Mouse (Mus musculus) v-Abl transformed pro-B cells (cell line): ENCODE data around the gene Ercc4.

Experiments
- in situ Hi-C, 2 experiments: fragments of 400-800 bp; cut with MboI; formaldehyde crosslinking; loops; one replicate each; pipeline ENCODE4 v1.15.1; 2025; ENCODE audit not compliant: unreplicated experiment in 2 of 2

Ercc4 gene

GRCm38 (mm10) chr16:13109156-13109989 lies at the start of gene Ercc4:
TSS of gene Ercc4 (plus strand) at chr16:13109684.
- in situ Hi-C loops: loop anchor here in 1 of 2 experiments (25.0 kb wide), 2 partner anchors 1397 to 1797 kb away; partner anchors contain the start of genes Snx29 and Tnfrsf17

DNA sequence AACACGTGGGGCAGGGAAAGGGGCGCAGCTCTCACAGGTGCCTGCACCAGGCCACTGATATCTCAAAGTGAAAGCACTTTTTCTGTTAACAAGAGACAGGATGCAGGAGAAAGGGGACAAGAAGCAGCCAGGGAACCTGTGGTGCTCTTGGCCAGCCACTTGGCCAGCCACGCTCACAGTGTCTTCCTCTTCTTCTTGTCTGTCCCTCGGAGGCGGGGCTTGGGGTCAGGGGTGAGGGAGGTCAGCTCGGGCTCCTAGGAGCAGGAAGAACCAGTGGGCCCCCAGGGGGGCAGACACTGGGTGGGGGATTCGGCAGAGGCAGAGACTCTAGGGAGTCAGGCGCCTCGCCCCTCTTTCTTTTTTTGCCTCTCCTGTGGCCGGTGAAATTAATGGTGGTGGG lies 48.4 kb upstream of the Ercc4 start:
- in situ Hi-C loops: no loop called here

- in situ Hi-C loops: no loop called here
These were observed 35.3 kb upstream of the Ercc4 start for GRCm38 (mm10) chr16:13074176-13074575.

- in situ Hi-C loops: no loop called here
These were observed 29.3 kb upstream of the Ercc4 start for GRCm38 (mm10) chr16:13080161-13080560.

- in situ Hi-C loops: no loop called here
These were observed 26.2 kb upstream of the Ercc4 start for GRCm38 (mm10) chr16:13083155-13083798.

- in situ Hi-C loops: loop anchor here in 1 of 2 experiments (25.0 kb wide), 2 partner anchors 1396 to 1796 kb away; partner anchors contain the start of genes Snx29 and Tnfrsf17
These were observed 1.1 kb upstream of the Ercc4 start for GRCm38 (mm10) chr16:13108356-13108755.

GRCm38 (mm10) chr16:13109990-13110595 lies 609 bp downstream of the Ercc4 start:
- in situ Hi-C loops: loop anchor here (10.0 to 25.0 kb wide), 10 partner anchors 335 to 1798 kb away; partner anchors contain the start of genes Pla2g10 (in 2 of the 2), Snx29 (in 1 of the 2) and Tnfrsf17 (in 1 of the 2)

- in situ Hi-C loops: loop anchor here (10.0 to 25.0 kb wide), 10 partner anchors 330 to 1803 kb away; partner anchors contain the start of genes Pla2g10 (in 2 of the 2), Snx29 (in 1 of the 2) and Tnfrsf17 (in 1 of the 2)
These were observed 5.3 kb downstream of the Ercc4 start for GRCm38 (mm10) chr16:13114821-13115220.

GRCm38 (mm10) chr16:13115466-13115865 lies 6.0 kb downstream of the Ercc4 start:
- in situ Hi-C loops: loop anchor here (10.0 to 25.0 kb wide), 10 partner anchors 329 to 1803 kb away; partner anchors contain the start of genes Pla2g10 (in 2 of the 2), Snx29 (in 1 of the 2) and Tnfrsf17 (in 1 of the 2)

DNA sequence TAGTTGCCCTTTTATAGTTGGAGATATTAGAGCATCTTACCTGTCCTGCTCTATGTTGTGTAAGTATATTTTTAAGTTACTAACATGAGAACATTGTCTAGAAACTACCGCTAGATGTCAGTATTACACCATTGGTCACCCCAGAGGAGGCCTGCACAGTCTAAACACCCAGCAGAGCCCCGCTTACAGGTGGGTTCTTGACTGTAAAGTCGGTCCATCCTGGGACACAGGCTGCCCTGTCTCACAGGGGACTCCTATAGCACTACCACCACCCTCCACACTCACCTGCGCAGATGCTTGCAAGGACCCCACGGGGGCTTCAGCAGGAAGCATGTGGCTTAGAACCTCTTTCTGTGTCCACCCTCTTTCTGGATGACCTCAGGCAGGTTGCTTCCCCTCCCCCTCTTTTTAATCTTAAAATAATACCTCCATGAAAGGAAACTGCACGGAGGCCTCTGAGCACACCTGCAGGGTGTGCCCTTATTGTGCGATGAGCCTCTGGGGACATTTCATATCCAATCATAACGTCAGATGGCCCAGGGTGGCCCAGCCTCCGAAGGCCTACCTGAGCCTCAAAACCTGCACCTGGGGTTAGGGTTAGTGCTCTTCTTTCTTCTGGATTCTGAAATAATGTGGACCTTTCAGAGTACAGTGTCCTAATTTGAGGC lies 7.9 kb downstream of the Ercc4 start:
- in situ Hi-C loops: loop anchor here (10.0 to 25.0 kb wide), 10 partner anchors 327 to 1805 kb away; partner anchors contain the start of genes Pla2g10 (in 2 of the 2), Snx29 (in 1 of the 2) and Tnfrsf17 (in 1 of the 2)

- in situ Hi-C loops: loop anchor here (10.0 to 25.0 kb wide), 10 partner anchors 327 to 1806 kb away; partner anchors contain the start of genes Pla2g10 (in 2 of the 2), Snx29 (in 1 of the 2) and Tnfrsf17 (in 1 of the 2)
These were observed 8.5 kb downstream of the Ercc4 start for GRCm38 (mm10) chr16:13117967-13118430.

GRCm38 (mm10) chr16:13118754-13119294 lies 9.3 kb downstream of the Ercc4 start:
- in situ Hi-C loops: loop anchor here (10.0 to 25.0 kb wide), 10 partner anchors 326 to 1807 kb away; partner anchors contain the start of genes Pla2g10 (in 2 of the 2), Snx29 (in 1 of the 2) and Tnfrsf17 (in 1 of the 2)

DNA sequence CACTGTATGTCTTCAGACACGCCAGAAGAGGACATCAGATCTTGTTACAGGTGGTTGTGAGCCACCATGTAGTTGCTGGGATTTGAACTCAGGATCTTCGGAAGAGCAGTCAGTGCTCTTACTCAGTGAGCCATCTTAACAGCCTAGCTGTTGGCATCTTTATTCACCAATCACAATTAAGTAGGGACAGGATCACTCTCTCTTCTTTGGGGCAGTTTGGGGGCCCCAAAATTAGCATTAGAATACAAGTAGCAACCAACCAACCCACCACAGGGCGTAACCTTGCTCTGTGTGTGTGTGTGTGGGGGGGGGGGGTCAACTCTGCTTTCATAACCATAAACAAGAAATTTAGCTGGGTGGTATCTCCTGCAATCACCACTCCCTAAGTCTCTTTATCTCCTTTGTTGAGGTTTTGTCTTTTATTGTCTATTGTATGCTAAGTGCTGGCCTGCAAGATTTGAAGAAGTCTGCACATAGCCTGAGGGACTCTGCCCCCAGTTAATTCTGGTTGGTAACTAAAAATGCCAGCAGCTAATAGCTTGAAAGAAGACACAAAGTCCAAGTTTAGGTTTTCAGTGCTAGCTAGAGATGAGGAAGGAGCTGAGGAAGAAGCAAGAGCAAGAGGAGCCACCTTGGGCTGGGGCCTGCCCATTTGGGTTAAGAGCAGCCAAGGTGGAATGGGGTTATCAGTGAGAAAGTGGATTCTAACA lies 10.3 kb downstream of the Ercc4 start:
- in situ Hi-C loops: loop anchor here (10.0 to 25.0 kb wide), 10 partner anchors 325 to 1807 kb away; partner anchors contain the start of genes Pla2g10 (in 2 of the 2), Snx29 (in 1 of the 2) and Tnfrsf17 (in 1 of the 2)

DNA sequence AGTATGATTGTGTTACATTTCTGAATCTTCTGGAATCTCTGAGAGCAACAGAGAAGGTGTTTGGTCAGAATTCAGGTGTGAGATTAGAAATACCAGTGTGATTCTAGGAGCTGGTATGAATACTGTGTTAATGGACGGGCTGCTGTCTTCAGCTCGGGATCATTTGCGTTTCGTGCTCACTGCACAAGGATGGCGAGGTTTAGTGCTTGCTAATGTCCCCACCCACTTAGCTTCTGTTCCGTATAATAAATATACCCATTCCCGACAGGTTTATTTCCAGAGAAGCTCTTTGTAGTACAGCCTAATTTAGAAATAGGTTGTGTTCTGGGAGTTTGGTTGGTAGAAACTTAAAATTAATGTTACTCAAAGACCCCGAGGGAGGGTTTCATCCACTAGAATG lies 15.9 kb downstream of the Ercc4 start:
- in situ Hi-C loops: no loop called here

DNA sequence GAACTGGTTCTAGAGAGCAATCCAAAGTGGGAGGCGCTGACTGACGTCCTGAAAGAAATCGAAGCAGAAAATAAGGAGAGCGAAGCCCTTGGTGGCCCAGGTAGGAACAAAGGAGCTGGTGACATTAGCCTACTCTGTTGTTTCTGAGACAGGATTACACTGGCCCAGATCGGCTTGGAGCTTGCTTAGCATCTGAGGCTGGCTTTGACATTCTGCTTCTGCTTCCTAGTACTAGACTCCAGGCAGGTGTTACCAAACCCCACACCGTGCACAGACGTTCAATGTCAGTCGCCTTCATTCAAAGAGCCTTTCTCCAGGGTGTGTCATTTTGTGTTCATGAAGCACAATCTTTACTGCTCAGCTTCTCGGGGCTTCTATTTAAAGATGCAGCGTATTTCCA lies 18.1 kb downstream of the Ercc4 start:
- in situ Hi-C loops: no loop called here

DNA sequence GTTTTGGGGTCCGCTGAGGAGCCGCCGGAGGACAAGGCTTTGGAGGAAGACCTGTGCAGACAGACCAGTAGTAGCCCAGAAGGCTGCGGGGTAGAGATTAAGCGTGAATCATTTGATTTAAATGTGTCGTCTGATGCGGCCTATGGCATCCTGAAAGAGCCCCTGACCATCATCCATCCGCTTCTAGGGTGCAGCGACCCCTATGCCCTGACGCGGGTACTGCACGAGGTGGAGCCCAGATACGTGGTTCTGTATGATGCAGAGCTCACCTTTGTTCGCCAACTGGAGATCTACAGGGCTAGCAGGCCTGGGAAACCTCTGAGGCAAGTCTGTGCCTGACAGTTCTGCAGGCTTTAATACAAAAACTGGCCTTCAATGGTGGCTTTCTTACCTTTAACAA lies 20.9 kb downstream of the Ercc4 start:
- in situ Hi-C loops: no loop called here

DNA sequence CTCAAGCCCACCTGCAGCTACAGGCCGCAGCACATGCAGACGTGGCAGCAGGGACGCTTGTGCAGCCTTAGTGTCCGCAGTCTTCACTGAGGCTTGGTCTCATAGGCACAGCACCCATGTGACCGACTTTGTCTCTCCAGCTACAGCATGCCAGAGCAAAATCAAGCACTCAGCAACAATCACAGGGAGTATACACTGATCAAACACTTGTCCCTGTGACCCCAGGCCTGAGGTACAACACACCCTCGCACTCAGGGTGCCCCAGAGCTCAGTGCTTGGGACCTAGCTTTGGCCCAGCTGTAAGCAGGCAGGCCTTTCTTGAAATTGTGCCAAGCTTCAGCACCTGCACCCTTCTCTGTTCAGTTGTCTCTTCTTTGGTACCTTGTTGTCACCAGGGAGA lies 31.7 kb downstream of the Ercc4 start:
- in situ Hi-C loops: no loop called here

- in situ Hi-C loops: no loop called here
These were observed 34.4 kb downstream of the Ercc4 start for GRCm38 (mm10) chr16:13143932-13144331.
